Mouse (Mus musculus): ENCODE data around the gene Dnah8. TPM values are rescaled to one million over a fixed set of nuclear protein-coding genes. Genes with fewer than 3 reads are reported as not detected.

Dnah8 gene
- polyA plus RNA-seq, 1 experiment from 2014 or later = 2.1 TPM

- Histone ChIP-seq H3K27ac (replicated peaks; ENCODE audit: low read depth, low read length) (no peak overlapping the region), H3K36me3 (ENCODE audit: control insufficient read depth, insufficient read depth, low read length) (no peaks in the 10 kb centered on the region), H3K9ac (replicated peaks; ENCODE audit: low read length) (no peak overlapping the region), H3K27me3 (ENCODE audit: control insufficient read depth, insufficient read depth, low read length) (no peaks in the 10 kb centered on the region), H3K9me3 (ENCODE audit: control insufficient read depth, low read length) (no peaks in the 10 kb centered on the region), H3K4me1 (ENCODE audit: control insufficient read depth, insufficient read depth, low read length) (no peaks in the 10 kb centered on the region), H3K4me3 (replicated peaks; ENCODE audit: low read depth, low read length) (no peak overlapping the region), H3K4me2 (ENCODE audit: low read length) (no peak overlapping the region)
- DNase-seq (peak; percentile 49), ATAC-seq (ENCODE audit: low FRiP score, low TSS enrichment) (no peak)
- 26% methylated on average over 5 of the region's 5 CpGs for WGBS
Measured at GRCm38 (mm10) chr17:30681604-30682003, 57.5 kb downstream of the Dnah8 start.

- Histone ChIP-seq H3K27me3 (ENCODE audit: control insufficient read depth, insufficient read depth, low read length) (no peaks in the 10 kb centered on the region), H3K36me3 (ENCODE audit: control insufficient read depth, insufficient read depth, low read length) (no peaks in the 10 kb centered on the region), H3K4me1 (ENCODE audit: control insufficient read depth, insufficient read depth, low read length) (no peaks in the 10 kb centered on the region), H3K9me3 (ENCODE audit: control insufficient read depth, low read length) (no peaks in the 10 kb centered on the region), H3K9ac (replicated peaks; ENCODE audit: low read length) (no peak overlapping the region), H3K4me3 (replicated peaks; ENCODE audit: low read depth, low read length) (no peak overlapping the region), H3K4me2 (ENCODE audit: low read length) (no peak overlapping the region), H3K27ac (replicated peaks; ENCODE audit: low read depth, low read length) (no peak overlapping the region)
- DNase-seq (no peak), ATAC-seq (ENCODE audit: low FRiP score, low TSS enrichment) (no peak)
- 87% methylated on average over 8 of the region's 8 CpGs for WGBS
Measured at GRCm38 (mm10) chr17:30690181-30690580, 66.0 kb downstream of the Dnah8 start.

DNA sequence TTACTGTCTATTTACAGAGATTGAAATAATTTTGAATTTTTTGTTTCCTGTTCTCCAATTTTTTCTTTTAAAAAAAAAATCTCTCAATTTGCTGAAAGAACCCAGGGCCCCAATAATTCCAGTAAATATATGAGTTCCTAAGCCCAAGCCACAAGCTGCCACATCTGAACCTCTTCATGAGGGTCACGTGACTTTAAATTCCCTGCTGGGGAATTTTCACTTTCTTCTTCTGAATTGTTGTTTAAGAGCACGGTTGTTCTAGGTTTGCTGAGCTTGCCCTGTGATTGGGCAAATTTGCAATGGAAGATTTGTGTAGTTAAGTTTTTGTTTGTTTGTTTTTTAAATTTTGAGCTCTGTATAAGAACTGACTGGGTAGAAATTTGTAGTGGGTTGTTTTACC is 67.3 kb downstream of the Dnah8 start:
- WGBS = 61% methylated on average over 2 of the region's 2 CpGs
- no peak overlapping the region for H3K4me3 ChIP-seq (replicated peaks; ENCODE audit: low read depth, low read length)
- H3K27me3 ChIP-seq (ENCODE audit: control insufficient read depth, insufficient read depth, low read length) = no peaks in the 10 kb centered on the region
- H3K9me3 ChIP-seq (ENCODE audit: control insufficient read depth, low read length) = no peaks in the 10 kb centered on the region
- no peak for DNase-seq
- no peaks in the 10 kb centered on the region for H3K36me3 ChIP-seq (ENCODE audit: control insufficient read depth, insufficient read depth, low read length)
- ATAC-seq (ENCODE audit: low FRiP score, low TSS enrichment) = no peak
- H3K27ac ChIP-seq (replicated peaks; ENCODE audit: low read depth, low read length) = no peak overlapping the region
- no peak overlapping the region for H3K9ac ChIP-seq (replicated peaks; ENCODE audit: low read length)
- H3K4me1 ChIP-seq (ENCODE audit: control insufficient read depth, insufficient read depth, low read length) = no peaks in the 10 kb centered on the region
- H3K4me2 ChIP-seq (ENCODE audit: low read length) = no peak overlapping the region

GRCm38 (mm10) chr17:30694281-30694680 is 70.1 kb downstream of the Dnah8 start:
- Histone ChIP-seq H3K4me2 (ENCODE audit: low read length) (no peak overlapping the region), H3K27me3 (ENCODE audit: control insufficient read depth, insufficient read depth, low read length) (no peaks in the 10 kb centered on the region), H3K4me3 (replicated peaks; ENCODE audit: low read depth, low read length) (no peak overlapping the region), H3K4me1 (ENCODE audit: control insufficient read depth, insufficient read depth, low read length) (no peaks in the 10 kb centered on the region), H3K9ac (replicated peaks; ENCODE audit: low read length) (no peak overlapping the region), H3K27ac (replicated peaks; ENCODE audit: low read depth, low read length) (no peak overlapping the region), H3K9me3 (ENCODE audit: control insufficient read depth, low read length) (no peaks in the 10 kb centered on the region), H3K36me3 (ENCODE audit: control insufficient read depth, insufficient read depth, low read length) (no peaks in the 10 kb centered on the region)
- no peak for ATAC-seq (ENCODE audit: low FRiP score, low TSS enrichment)
- WGBS = 82% methylated on average over 9 of the region's 9 CpGs
- DNase-seq = no peak

DNA sequence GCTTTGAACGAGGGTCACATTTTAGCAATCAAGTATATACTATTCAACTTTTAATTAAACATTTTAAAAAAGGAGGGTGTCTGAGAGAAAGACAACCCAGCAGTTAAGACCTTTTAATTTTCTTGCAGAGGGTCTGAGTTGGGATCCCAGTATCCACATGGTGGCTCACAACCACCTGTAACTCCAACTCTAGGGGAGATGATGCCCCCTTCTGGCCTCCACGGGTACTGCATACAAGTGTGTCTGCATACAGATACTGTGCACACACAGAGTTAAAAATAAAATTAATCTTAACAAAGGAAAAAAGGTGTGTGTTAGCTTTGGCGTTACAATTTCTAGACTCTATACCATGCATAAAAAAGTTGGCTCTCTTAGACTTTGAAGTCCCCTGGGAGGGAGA is 90.6 kb downstream of the Dnah8 start:
- Histone ChIP-seq H3K27ac (replicated peaks; ENCODE audit: low read depth, low read length) (no peak overlapping the region), H3K9me3 (ENCODE audit: control insufficient read depth, low read length) (no peaks in the 10 kb centered on the region; the same call in 1 of the 2 replicates), H3K9ac (replicated peaks; ENCODE audit: low read length) (no peak overlapping the region), H3K4me1 (ENCODE audit: control insufficient read depth, insufficient read depth, low read length) (no peaks in the 10 kb centered on the region), H3K4me3 (replicated peaks; ENCODE audit: low read depth, low read length) (no peak overlapping the region), H3K4me2 (ENCODE audit: low read length) (no peak overlapping the region), H3K36me3 (ENCODE audit: control insufficient read depth, insufficient read depth, low read length) (no peaks in the 10 kb centered on the region), H3K27me3 (ENCODE audit: control insufficient read depth, insufficient read depth, low read length) (no peaks in the 10 kb centered on the region)
- ATAC-seq (ENCODE audit: low FRiP score, low TSS enrichment) = no peak
- no peak for DNase-seq
- 80% methylated on average over 3 of the region's 3 CpGs for WGBS

DNA sequence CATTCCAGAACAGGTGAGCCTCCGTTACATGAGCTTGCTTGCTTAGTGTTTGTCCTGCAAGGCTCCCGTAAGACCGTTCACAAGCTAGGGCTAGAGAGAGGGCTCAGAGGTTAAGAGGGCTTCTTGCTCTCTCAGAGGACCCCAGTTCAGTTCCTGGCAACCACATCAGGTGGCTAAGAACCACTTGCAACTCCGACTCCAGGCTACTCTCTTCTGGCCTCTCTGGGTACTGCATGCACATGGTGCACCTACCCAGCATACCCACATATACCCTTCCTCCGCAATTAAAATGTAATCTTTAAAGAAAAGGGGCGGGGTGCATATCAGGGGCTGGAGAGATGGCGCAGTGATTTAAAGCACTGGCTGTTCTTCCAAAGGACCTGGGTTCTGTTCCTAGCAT is 94.0 kb downstream of the Dnah8 start:
- 94% methylated on average over 7 of the region's 7 CpGs for WGBS
- DNase-seq = no peak
- H3K4me1 ChIP-seq (ENCODE audit: control insufficient read depth, insufficient read depth, low read length) = no peaks in the 10 kb centered on the region

GRCm38 (mm10) chr17:30719031-30719430 is 94.9 kb downstream of the Dnah8 start:
- no peak for ATAC-seq (ENCODE audit: low FRiP score, low TSS enrichment)
- DNase-seq = no peak
- H3K27ac ChIP-seq (replicated peaks; ENCODE audit: low read depth, low read length) = no peak overlapping the region
- H3K27me3 ChIP-seq (ENCODE audit: control insufficient read depth, insufficient read depth, low read length) = no peaks in the 10 kb centered on the region
- H3K4me3 ChIP-seq (replicated peaks; ENCODE audit: low read depth, low read length) = no peak overlapping the region
- H3K9ac ChIP-seq (replicated peaks; ENCODE audit: low read length) = no peak overlapping the region
- H3K36me3 ChIP-seq (ENCODE audit: control insufficient read depth, insufficient read depth, low read length) = no peaks in the 10 kb centered on the region
- no peaks in the 10 kb centered on the region for H3K4me1 ChIP-seq (ENCODE audit: control insufficient read depth, insufficient read depth, low read length)
- H3K9me3 ChIP-seq (ENCODE audit: control insufficient read depth, low read length) = no peaks in the 10 kb centered on the region; the same call in 1 of the 2 replicates
- no peak overlapping the region for H3K4me2 ChIP-seq (ENCODE audit: low read length)
- WGBS = 84% methylated on average over 5 of the region's 5 CpGs

More for the DNA sequence above, 94.0 kb downstream of the Dnah8 start:
- Histone ChIP-seq H3K27ac (replicated peaks; ENCODE audit: low read depth, low read length) (no peak overlapping the region), H3K9me3 (ENCODE audit: control insufficient read depth, low read length) (no peaks in the 10 kb centered on the region; the same call in 1 of the 2 replicates), H3K36me3 (ENCODE audit: control insufficient read depth, insufficient read depth, low read length) (no peaks in the 10 kb centered on the region), H3K4me3 (replicated peaks; ENCODE audit: low read depth, low read length) (no peak overlapping the region), H3K4me2 (ENCODE audit: low read length) (no peak overlapping the region), H3K27me3 (ENCODE audit: control insufficient read depth, insufficient read depth, low read length) (no peaks in the 10 kb centered on the region), H3K9ac (replicated peaks; ENCODE audit: low read length) (no peak overlapping the region)
- ATAC-seq (ENCODE audit: low FRiP score, low TSS enrichment) = no peak

DNA sequence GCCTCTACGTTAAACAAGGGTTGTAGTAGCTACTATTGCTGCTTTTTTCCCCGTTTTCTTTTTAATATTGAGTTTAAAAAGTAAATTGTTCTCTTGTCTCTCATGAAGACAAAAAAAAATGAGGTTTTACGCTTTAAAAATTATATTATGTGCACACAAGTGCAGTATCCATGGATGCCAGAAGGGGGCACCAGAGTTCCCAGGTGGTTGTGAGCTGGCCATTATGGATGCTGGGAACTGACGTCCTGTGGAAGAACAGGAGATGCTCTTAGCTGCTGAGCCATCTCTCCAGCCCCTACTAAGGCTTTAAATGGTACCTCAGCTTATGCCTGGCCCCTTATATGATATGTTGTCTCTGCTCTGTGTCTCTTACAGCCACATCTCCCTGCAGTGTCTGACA is 103.6 kb downstream of the Dnah8 start:
- Histone ChIP-seq H3K36me3 (ENCODE audit: control insufficient read depth, insufficient read depth, low read length) (no peaks in the 10 kb centered on the region), H3K27me3 (ENCODE audit: control insufficient read depth, insufficient read depth, low read length) (no peaks in the 10 kb centered on the region), H3K4me2 (ENCODE audit: low read length) (no peak overlapping the region), H3K4me1 (ENCODE audit: control insufficient read depth, insufficient read depth, low read length) (no peaks in the 10 kb centered on the region), H3K4me3 (replicated peaks; ENCODE audit: low read depth, low read length) (no peak overlapping the region), H3K9ac (replicated peaks; ENCODE audit: low read length) (no peak overlapping the region), H3K9me3 (ENCODE audit: control insufficient read depth, low read length) (no peaks in the 10 kb centered on the region), H3K27ac (replicated peaks; ENCODE audit: low read depth, low read length) (no peak overlapping the region)
- WGBS = 59% methylated on average over 4 of the region's 4 CpGs
- ATAC-seq (ENCODE audit: low FRiP score, low TSS enrichment) (no peak), DNase-seq (no peak)

GRCm38 (mm10) chr17:30732736-30733135 is 108.6 kb downstream of the Dnah8 start:
- Histone ChIP-seq H3K4me2 (ENCODE audit: low read length) (no peak overlapping the region), H3K36me3 (ENCODE audit: control insufficient read depth, insufficient read depth, low read length) (no peaks in the 10 kb centered on the region), H3K4me3 (replicated peaks; ENCODE audit: low read depth, low read length) (no peak overlapping the region), H3K4me1 (ENCODE audit: control insufficient read depth, insufficient read depth, low read length) (no peaks in the 10 kb centered on the region), H3K9ac (replicated peaks; ENCODE audit: low read length) (no peak overlapping the region), H3K27ac (replicated peaks; ENCODE audit: low read depth, low read length) (no peak overlapping the region), H3K9me3 (ENCODE audit: control insufficient read depth, low read length) (no peaks in the 10 kb centered on the region), H3K27me3 (ENCODE audit: control insufficient read depth, insufficient read depth, low read length) (no peaks in the 10 kb centered on the region)
- no peak for ATAC-seq (ENCODE audit: low FRiP score, low TSS enrichment)
- no peak for DNase-seq
- 87% methylated on average over 3 of the region's 3 CpGs for WGBS
